Mouse (Mus musculus) heart, postnatal 10 days (tissue): ENCODE results near the gene Actr3. TPM values are rescaled to one million over a fixed set of nuclear protein-coding genes. Genes with fewer than 3 reads are reported as not detected.

ENCODE experiments used
- DNase-seq, 2 experiments: peaks; one replicate each; pipeline ENCODE4 v3.0.0; 2021
- intact Hi-C: fragments of 180-260 bp; cut with DNase I; formaldehyde crosslinking; loops from one replicate; pipeline ENCODE4 v1.15.1; 2025
- total RNA-seq, 2 experiments: library from RNA; stranded (reverse); gene quantifications; 2 replicates each; pipeline ENCODE4 v1.2.3; 2021

The Actr3 gene
- total RNA-seq, 2 experiments from 2014 or later: 270 to 287 TPM

- DNase-seq: no peak
- intact Hi-C loops: no loop called here
These were observed 56.6 kb downstream of the Actr3 start for GRCm38 (mm10) chr1:125378889-125379288.

- intact Hi-C loops: loop anchor here (5.0 kb wide), 3 partner anchors 144 to 656 kb away; no protein-coding TSS in a partner anchor
- no peak for DNase-seq
These were observed 62.7 kb downstream of the Actr3 start for GRCm38 (mm10) chr1:125372855-125373254.

- peak; percentile 65 to 80 for DNase-seq
- intact Hi-C loops: loop anchor here (5.0 kb wide), 3 partner anchors 147 to 653 kb away; no protein-coding TSS in a partner anchor
These were observed 64.7 kb downstream of the Actr3 start for GRCm38 (mm10) chr1:125370779-125371178.

- no peak for DNase-seq
- intact Hi-C loops: no loop called here
These were observed 70.0 kb downstream of the Actr3 start for GRCm38 (mm10) chr1:125365576-125365975.

GRCm38 (mm10) chr1:125351416-125352037 lies 84.0 kb downstream of the Actr3 start:
- DNase-seq: no peak
- intact Hi-C loops: no loop called here

GRCm38 (mm10) chr1:125350843-125351242 lies 84.7 kb downstream of the Actr3 start:
- intact Hi-C loops: no loop called here

GRCm38 (mm10) chr1:125345854-125346253 lies 89.7 kb downstream of the Actr3 start:
- no peak for DNase-seq
- intact Hi-C loops: no loop called here

More at GRCm38 (mm10) chr1:125350843-125351242, 84.7 kb downstream of the Actr3 start:
- DNase-seq: no peak

GRCm38 (mm10) chr1:125345448-125345847 lies 90.1 kb downstream of the Actr3 start:
- DNase-seq: no peak
- intact Hi-C loops: no loop called here

- DNase-seq: no peak
- intact Hi-C loops: no loop called here
These were observed 92.4 kb downstream of the Actr3 start for GRCm38 (mm10) chr1:125343105-125343504.

Other genes with a start within 250 kb of the Actr3 start
- 100 to 1,000 TPM in 1 of 2 experiments, 10 to 100 TPM in 1; 95.1 to 123 TPM for gene Slc35f5, start 124.9 kb upstream of the Actr3 start, total RNA-seq
- gene Gpr39, start 241.3 kb upstream of the Actr3 start, total RNA-seq: 1 to 10 TPM in 1 of 2 experiments, under 1 TPM in 1; 0.69 to 1.0 TPM